Mouse (Mus musculus) hindbrain, embryonic 15.5 days (tissue): ENCODE data around the gene Treh. TPM values are rescaled to one million over a fixed set of nuclear protein-coding genes. Genes with fewer than 3 reads are reported as not detected.

ENCODE experiments used
- ATAC-seq: fragments of 200-750 bp; cut with Nextera tagmentation; 2 replicates; pipeline ENCODE4 v1.8.0; 2017; ENCODE audit warnings: low read depth, moderate number of reproducible peaks, moderate TSS enrichment; ENCODE audit not compliant: low FRiP score
- H3K27ac ChIP-seq: fragments of 300-500 bp; sonication (generic); replicated peaks from 2 replicates; pipeline ENCODE4 v1.5.1; 2015; ENCODE audit warnings: mild to moderate bottlenecking, inconsistent platforms
- H3K27me3 ChIP-seq: fragments of 300-500 bp; sonication (generic); 2 replicates; pipeline ENCODE4 v1.6.1; 2015; ENCODE audit warnings: control low read depth, inconsistent platforms
- H3K36me3 ChIP-seq: fragments of 300-500 bp; sonication (generic); 2 replicates; pipeline ENCODE4 v1.6.1; 2015; ENCODE audit warnings: control low read depth, inconsistent platforms
- H3K4me1 ChIP-seq: fragments of 300-500 bp; sonication (generic); replicated peaks from 2 replicates; pipeline ENCODE4 v1.6.1; 2015; ENCODE audit warnings: control low read depth, inconsistent platforms
- H3K4me2 ChIP-seq: fragments of 300-500 bp; sonication (generic); 2 replicates; pipeline ENCODE4 v1.6.1; 2015; ENCODE audit warnings: moderate library complexity, mild to moderate bottlenecking, inconsistent platforms
- H3K4me3 ChIP-seq: fragments of 300-500 bp; sonication (generic); 2 replicates; pipeline ENCODE4 v1.5.1; 2015; ENCODE audit warnings: mild to moderate bottlenecking, inconsistent platforms
- H3K9ac ChIP-seq: fragments of 300-500 bp; sonication (generic); 2 replicates; pipeline ENCODE4 v1.6.1; 2015; ENCODE audit warnings: inconsistent platforms
- H3K9me3 ChIP-seq: fragments of 300-500 bp; sonication (generic); 2 replicates; pipeline ENCODE4 v1.6.1; 2016; ENCODE audit warnings: control low read depth, inconsistent platforms
- WGBS: fragments of 180-500 bp; shearing (Covaris S2); methylation state at CpG from one replicate; pipeline ENCODE4 v1.1.7; 2015; 5-methylcytosine and 5-hydroxymethylcytosine counted together
- polyA plus RNA-seq: library from polyadenylated mRNA; unstranded; fragments of >200 nt; fragmentation: Nextera tagmentation; extraction: Ambion mirVana; gene quantifications from 2 replicates; pipeline ENCODE4 v1.2.1, GENCODE M21; 2015

Gene Treh
- polyA plus RNA-seq, 1 experiment from 2014 or later = not detected

DNA sequence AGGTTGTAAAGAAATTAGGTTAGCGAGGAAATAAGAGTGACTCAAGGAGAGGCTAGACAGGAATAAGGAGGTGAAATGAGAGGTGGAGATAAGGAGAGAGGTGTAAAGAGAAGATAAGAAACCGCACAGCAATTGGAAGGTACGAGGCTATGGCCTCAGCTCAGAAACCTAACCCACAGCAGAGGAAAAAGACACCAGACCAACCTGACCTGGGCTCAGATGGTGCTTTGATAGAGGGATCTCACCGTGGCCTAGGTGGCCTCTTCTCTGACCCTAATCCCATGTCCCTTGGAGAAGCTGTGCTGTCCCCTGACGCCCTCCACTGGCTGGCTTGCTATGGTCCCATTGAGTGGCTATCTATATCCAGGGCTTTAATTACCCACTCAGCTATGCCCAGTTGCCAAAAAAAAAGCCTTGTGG, 59.1 kb downstream of the Treh start:
- H3K4me2 ChIP-seq = peak overlapping the region; percentile 100

DNA sequence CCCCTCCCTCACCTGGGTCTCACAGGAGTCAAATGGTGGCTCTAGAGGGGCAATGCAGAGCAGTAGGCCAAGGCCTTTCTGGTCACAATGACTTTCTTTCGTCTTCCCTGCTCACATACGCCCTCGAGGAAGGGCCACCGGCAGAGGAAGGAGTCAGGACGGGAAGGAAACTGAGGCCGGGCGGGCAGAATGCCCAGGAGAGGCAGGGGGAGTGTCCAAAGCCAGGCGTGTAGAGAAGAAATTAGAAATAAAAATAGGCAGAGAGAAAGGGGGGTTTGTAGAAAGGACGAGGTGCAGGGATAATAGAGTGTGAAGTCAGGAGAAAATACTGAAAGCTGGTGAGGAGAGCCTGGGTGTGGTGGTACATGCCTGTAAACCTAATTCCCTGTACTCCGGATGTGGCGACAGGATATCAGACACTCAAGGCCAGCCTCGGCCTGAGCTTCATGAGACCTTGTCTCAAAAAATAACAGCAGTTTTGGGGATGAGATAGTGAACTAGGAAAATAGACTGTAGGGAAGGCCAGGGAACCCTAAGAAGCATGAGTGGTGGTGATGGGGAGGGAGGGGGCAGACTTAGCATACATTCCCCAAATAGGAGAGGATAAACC, 60.0 kb downstream of the Treh start:
- WGBS = 51% methylated on average over 12 of the region's 12 CpGs
- peak overlapping the region; percentile 54; the same call in 1 of the 2 replicates for H3K9ac ChIP-seq
- no peak for ATAC-seq
- H3K4me1 ChIP-seq = peaks cover 24% of the 10 kb centered on the region
- H3K36me3 ChIP-seq = no peaks in the 10 kb centered on the region
- peaks cover 10% of the 10 kb centered on the region; the same call in 1 of the 2 replicates for H3K27me3 ChIP-seq
- H3K9me3 ChIP-seq = no peaks in the 10 kb centered on the region
- H3K27ac ChIP-seq = peak overlapping the region; percentile 65
- H3K4me2 ChIP-seq = peak overlapping the region; percentile 100
- peak overlapping the region; percentile 55 for H3K4me3 ChIP-seq

More for the DNA sequence above, 59.1 kb downstream of the Treh start:
- Histone ChIP-seq H3K9me3 (no peaks in the 10 kb centered on the region), H3K36me3 (no peaks in the 10 kb centered on the region), H3K4me1 (peaks cover 29% of the 10 kb centered on the region), H3K27ac (no peak overlapping the region), H3K4me3 (no peak overlapping the region), H3K27me3 (peaks cover 10% of the 10 kb centered on the region; the same call in 1 of the 2 replicates), H3K9ac (no peak overlapping the region)
- 78% methylated on average over 5 of the region's 5 CpGs for WGBS
- no peak for ATAC-seq

DNA sequence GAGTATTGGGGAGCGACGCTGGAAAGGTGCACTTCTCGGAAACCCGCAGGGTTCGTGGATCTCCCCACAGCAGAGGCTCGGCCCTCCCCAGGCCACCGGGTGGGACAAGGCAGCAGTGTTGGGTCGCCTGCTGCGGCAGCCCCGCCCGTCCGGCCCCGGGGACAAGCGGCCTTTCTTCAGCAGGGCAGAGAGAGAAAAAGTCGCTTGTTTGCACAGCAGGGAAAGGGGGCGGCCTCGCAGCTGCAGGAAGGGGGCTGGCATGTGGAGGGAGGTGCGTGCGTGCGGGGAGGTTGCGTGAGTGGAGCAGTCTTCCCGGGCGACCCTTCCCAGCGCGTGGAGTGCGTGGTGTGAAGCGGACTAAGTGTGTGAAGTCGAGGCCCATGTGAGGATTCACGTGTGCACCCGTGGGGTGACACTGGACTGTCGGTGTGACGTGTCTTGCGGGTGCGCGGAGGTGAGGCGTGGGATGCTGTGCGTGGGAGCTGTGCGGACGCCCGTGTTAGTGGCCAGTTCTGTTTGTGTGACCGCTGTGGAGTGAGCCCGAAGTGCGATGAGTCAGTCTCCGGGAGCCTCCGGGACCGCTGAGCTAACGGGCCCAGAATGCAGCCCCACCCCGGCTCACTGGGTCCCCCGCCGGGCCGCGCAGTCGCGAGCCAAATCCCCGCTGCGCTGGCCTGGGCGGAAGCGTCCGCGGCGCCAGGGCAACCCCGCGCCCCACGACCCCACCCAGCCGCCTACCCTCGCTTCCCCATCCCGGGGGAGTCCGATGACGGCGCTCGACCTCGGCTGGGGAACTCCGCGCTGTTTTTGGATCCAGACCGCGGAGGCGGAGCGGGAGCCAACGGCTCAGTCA, 60.9 kb downstream of the Treh start:
- Histone ChIP-seq H3K4me2 (peak overlapping the region; percentile 100), H3K27me3 (peaks cover 10% of the 10 kb centered on the region; the same call in 1 of the 2 replicates), H3K36me3 (no peaks in the 10 kb centered on the region), H3K27ac (peak overlapping the region; percentile 65), H3K4me1 (peaks cover 24% of the 10 kb centered on the region), H3K9me3 (no peaks in the 10 kb centered on the region), H3K9ac (peak overlapping the region; percentile 54), H3K4me3 (peak overlapping the region; percentile 55)
- under 1% methylated on average over 79 of the region's 79 CpGs for WGBS
- peak; percentile 70 for ATAC-seq

DNA sequence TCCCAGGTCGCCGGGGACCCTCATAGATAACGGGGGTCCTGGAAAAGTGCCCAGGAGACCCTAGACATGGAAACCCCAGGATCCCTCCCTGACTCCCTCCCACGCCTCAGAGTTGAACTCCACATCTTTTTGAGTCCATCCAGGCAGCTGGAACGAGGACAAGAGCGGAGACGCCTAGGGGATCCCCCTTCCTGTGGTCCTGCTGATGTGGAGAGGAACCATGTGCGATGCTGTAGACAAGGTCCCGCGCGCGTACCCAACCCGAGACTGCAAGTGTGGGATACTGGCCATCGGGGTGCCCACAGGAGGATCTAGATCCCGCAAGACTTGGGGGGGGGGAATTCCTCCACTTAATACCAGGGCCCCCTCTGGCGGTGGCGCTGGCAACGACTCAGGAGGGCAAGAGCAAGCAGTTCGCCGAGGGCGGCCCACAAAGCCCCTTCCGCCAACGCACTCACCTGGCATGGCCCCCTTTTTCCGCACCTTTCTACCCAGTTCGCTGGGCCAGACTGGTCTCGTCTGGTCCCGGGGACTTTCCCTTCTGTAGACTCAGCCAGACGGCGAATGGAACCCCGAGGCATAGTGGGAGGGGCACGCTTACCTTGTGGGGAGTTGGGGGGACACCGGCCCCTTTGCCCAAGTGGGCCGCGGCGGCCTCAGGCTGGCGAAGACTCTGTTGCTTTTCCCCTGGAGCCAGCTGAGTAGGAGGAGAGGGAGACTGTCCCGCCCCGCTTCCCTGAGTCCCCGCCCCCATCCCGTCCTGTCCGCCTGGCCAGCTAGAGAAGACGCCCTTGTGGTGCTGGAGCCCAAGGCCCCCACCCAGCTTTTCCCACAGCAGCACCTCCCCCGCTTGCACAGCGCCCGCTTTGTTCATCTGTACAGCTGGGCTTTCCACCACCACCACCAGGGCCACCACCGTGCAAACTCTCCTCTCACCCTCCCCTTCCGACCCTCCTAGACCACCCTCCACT, 61.8 kb downstream of the Treh start, which contains the start of gene Phldb1:
Phldb1 (minus strand) TSS at position 675 of the 971 bp plus-strand sequence.
- Histone ChIP-seq H3K27ac (peak within 1 kb of the TSS; percentile 65), H3K4me3 (peak within 1 kb of the TSS; percentile 55), H3K9me3 (no peaks in the 10 kb centered on the region), H3K9ac (peak within 1 kb of the TSS; percentile 54), H3K4me1 (peaks cover 24% of the 10 kb centered on the region), H3K4me2 (peak within 1 kb of the TSS; percentile 100), H3K36me3 (no peaks in the 10 kb centered on the region), H3K27me3 (peaks cover 10% of the 10 kb centered on the region; the same call in 1 of the 2 replicates)
- peak; percentile 80; the same call in 1 of the 2 replicates for ATAC-seq
- WGBS = under 1% methylated on average over 44 of the region's 47 CpGs

DNA sequence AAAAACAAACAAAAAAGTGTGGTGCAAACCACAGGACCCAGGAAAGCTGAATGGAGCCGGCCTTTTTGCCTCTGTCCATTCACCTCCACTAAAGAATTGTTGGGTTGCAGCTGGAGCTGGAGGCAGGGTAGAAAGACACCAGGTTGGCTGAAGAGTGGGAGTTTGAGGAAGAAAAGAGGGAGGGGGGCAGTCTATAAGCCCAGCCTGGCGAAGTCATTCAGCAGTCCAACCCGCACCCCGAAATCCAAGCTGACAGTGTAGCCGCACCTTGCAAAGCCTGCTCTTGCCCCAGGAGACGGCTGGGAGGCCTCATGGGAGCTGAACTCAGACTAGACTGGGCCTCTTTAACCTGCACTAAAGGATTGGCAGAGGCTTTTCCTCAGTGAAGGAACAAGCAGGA, 62.9 kb downstream of the Treh start:
- WGBS = 72% methylated on average over 6 of the region's 6 CpGs
- H3K27ac ChIP-seq = no peak overlapping the region

More for the DNA sequence above, 62.9 kb downstream of the Treh start:
- ATAC-seq = no peak
- H3K27me3 ChIP-seq = peaks cover 10% of the 10 kb centered on the region; the same call in 1 of the 2 replicates
- H3K4me3 ChIP-seq = no peak overlapping the region
- H3K9ac ChIP-seq = no peak overlapping the region
- H3K4me1 ChIP-seq = peaks cover 24% of the 10 kb centered on the region
- H3K36me3 ChIP-seq = no peaks in the 10 kb centered on the region
- no peaks in the 10 kb centered on the region for H3K9me3 ChIP-seq
- H3K4me2 ChIP-seq = no peak overlapping the region

Other genes starting within 250 kb of the Treh start
- gene Foxr1, start 232.1 kb upstream of the Treh start, polyA plus RNA-seq = not detected in 2 replicates
- not detected in 2 replicates for gene Upk2, start 218.3 kb upstream of the Treh start, polyA plus RNA-seq
- gene Bcl9l, start 190.4 kb upstream of the Treh start, polyA plus RNA-seq = 10.7 and 11.9 TPM in 2 replicates
- 0.09 TPM in 1 of 2 replicates, not detected in the other for gene Cxcr5, start 111.4 kb upstream of the Treh start, polyA plus RNA-seq
- 13.6 and 18.5 TPM in 2 replicates for gene Ddx6, start 68.3 kb upstream of the Treh start, polyA plus RNA-seq
- gene Phldb1, start 62.0 kb downstream of the Treh start, polyA plus RNA-seq = 46.4 and 46.8 TPM in 2 replicates
- gene Arcn1, start 94.6 kb downstream of the Treh start, polyA plus RNA-seq = 130 and 135 TPM in 2 replicates
- 153 and 158 TPM in 2 replicates for gene Ift46, start 94.7 kb downstream of the Treh start, polyA plus RNA-seq
- gene Tmem25, start 126.1 kb downstream of the Treh start, polyA plus RNA-seq = 20.2 and 22.7 TPM in 2 replicates
- gene Ttc36, start 129.8 kb downstream of the Treh start, polyA plus RNA-seq = 0.26 and 0.42 TPM in 2 replicates
- gene Kmt2a, start 208.1 kb downstream of the Treh start, polyA plus RNA-seq = 23.2 and 25.9 TPM in 2 replicates
- 802 and 842 TPM in 2 replicates for gene Atp5l, start 247.5 kb downstream of the Treh start, polyA plus RNA-seq